Mouse (Mus musculus) stomach, postnatal 0 days (tissue): ENCODE measurements around the gene Srarp.

ENCODE experiments used
- CTCF ChIP-seq: IDR thresholded peaks from 2 replicates; pipeline ENCODE4 v1.5.1; 2016; ENCODE audit warnings: antibody characterized with exemption, low read depth, mild to moderate bottlenecking, moderate library complexity
- EP300 ChIP-seq: optimal IDR thresholded peaks from 2 replicates; pipeline ENCODE3; 2016; ENCODE audit warnings: antibody characterized with exemption

DNA sequence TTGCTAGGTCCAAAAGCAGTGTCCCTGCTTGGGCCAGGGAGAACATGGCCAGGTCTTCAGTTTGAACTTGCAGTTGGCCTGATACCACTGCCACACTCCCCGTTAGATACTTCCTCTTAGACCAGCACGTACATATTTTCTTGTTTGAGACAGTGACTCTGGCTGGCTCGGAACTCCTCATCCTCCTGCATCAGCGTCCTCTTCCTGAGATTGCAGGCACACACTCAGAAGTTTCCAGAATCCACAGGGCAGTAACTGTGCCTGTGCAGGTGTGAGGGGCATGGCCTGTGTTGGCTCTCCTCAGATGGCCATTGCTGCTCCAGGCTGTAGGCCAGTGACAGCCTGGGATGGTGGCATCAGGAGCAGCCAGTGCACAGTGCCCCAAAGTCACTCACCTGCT, 24.6 kb upstream of the Srarp start:
- TF ChIP-seq CTCF (no peak), EP300 (no peak)
